Mouse (Mus musculus): ENCODE data around the gene A130010J15Rik. TPM values are rescaled to one million over a fixed set of nuclear protein-coding genes. Genes with fewer than 3 reads are reported as not detected.
A peak's percentile ranks its signal among the peaks of the same experiment; 100 is the strongest.

Gene A130010J15Rik
- polyA plus RNA-seq, 1 experiment = 4.1 TPM

DNA sequence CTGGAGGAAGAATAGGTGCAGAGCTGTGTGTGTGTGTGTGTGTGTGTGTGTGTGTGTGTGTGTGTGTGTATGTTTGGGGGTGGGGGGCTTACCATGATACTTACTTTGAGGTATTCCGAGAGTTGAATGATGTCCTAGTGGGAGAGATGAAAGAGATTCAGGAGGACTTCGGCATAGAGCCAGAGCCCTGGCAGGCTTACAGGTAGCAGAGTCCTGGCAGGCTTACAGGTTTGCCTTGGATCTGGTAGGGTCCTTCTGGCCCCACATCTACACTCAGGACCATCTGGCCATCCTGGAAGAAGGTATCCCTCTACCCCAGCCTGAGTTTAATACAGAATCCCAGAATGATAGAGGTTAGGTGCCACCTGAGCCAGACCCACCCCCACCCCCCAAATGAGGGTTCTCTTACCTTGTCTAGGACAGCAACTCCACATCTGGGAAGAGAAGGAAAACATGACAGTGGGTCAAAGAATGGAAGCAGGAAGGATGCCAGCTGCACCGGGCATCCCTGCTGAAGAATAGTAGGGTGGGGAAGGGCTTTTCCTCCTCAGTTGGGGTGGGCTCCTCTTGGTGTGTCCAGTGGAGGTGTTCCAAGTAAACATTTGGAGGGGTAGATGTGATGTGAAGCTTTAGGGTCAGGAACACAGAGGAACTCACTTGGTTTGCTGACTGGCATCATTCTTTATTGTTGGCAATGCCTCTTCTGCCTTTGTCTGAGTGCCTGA, 26.7 kb downstream of the A130010J15Rik start:
- no peaks in the 10 kb centered on the region for H3K27me3 ChIP-seq (ENCODE audit: control insufficient read depth, insufficient read depth, insufficient read length)
- no peak overlapping the region for H3K4me3 ChIP-seq (ENCODE audit: insufficient read depth, poor library complexity, severe bottlenecking)
- H3ac ChIP-seq (ENCODE audit: control insufficient read depth, insufficient read length, low read depth) = no peak overlapping the region
- no peaks in the 10 kb centered on the region for H3K36me3 ChIP-seq (ENCODE audit: control insufficient read depth, insufficient read depth)
- TF ChIP-seq CEBPB (IDR thresholded peaks at IDR 0.05; ENCODE audit: low read depth) = no peak
- no peak for TF ChIP-seq MYOG (IDR thresholded peaks at IDR 0.05; ENCODE audit: control insufficient read depth, extremely low read depth, insufficient read length)
- no peak for TF ChIP-seq FOSL1 (IDR thresholded peaks at IDR 0.05; ENCODE audit: insufficient read depth, low read length, poor library complexity, severe bottlenecking)
- no peak for TF ChIP-seq CTCF (IDR thresholded peaks at IDR 0.05; ENCODE audit: control insufficient read depth, insufficient read depth, insufficient read length)
- no peak for TF ChIP-seq MAX (IDR thresholded peaks at IDR 0.05)
- TF ChIP-seq USF1 (IDR thresholded peaks at IDR 0.05; ENCODE audit: low read depth) = no peak
- TF ChIP-seq MYOD1 (IDR thresholded peaks at IDR 0.05; ENCODE audit: control insufficient read depth, insufficient read length, low read depth) = no peak
- H3K79me2 ChIP-seq (ENCODE audit: control insufficient read depth, insufficient read depth) = no peaks in the 10 kb centered on the region
- no peaks in the 10 kb centered on the region for H3K79me3 ChIP-seq (ENCODE audit: low read depth)

DNA sequence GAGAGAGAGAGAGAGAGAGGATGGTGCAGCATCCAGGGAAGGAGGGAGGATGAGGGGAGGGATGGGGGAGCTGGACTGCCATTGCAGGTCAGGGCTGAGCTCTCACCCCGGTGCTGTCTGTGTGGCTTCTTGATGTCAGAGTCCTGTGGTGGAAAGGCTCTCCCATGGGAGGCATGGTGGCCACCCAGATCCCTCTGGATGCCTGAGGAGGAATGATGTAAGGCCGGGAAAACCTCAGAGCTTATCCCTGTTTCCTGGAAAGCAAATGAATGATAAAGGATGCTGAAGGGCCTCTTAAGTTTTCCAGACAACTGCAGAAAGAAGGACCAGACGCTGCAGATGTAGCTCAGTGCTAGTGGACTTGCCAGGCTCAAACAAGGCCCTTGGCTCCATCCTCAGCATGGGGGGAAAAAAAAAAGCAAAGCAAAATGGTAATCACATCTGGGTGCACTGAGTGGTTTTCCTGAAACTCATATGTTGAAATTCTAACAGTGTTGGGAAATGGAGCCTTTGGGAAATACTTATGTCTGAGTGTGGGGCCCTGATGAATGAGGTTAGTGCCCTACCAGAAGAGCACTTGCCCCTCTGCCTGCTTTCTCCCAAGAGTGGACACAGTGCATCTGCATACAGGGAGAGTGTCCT, 27.4 kb downstream of the A130010J15Rik start:
- Histone ChIP-seq H3K27me3 (ENCODE audit: control insufficient read depth, insufficient read depth, insufficient read length) (no peaks in the 10 kb centered on the region), H3K79me2 (ENCODE audit: control insufficient read depth, insufficient read depth) (no peaks in the 10 kb centered on the region), H3K4me3 (ENCODE audit: insufficient read depth, poor library complexity, severe bottlenecking) (no peak overlapping the region), H3K36me3 (ENCODE audit: control insufficient read depth, insufficient read depth) (no peaks in the 10 kb centered on the region), H3K79me3 (ENCODE audit: low read depth) (no peaks in the 10 kb centered on the region), H3ac (ENCODE audit: control insufficient read depth, insufficient read length, low read depth) (no peak overlapping the region)
- no peak for TF ChIP-seq MAX (IDR thresholded peaks at IDR 0.05)

DNA sequence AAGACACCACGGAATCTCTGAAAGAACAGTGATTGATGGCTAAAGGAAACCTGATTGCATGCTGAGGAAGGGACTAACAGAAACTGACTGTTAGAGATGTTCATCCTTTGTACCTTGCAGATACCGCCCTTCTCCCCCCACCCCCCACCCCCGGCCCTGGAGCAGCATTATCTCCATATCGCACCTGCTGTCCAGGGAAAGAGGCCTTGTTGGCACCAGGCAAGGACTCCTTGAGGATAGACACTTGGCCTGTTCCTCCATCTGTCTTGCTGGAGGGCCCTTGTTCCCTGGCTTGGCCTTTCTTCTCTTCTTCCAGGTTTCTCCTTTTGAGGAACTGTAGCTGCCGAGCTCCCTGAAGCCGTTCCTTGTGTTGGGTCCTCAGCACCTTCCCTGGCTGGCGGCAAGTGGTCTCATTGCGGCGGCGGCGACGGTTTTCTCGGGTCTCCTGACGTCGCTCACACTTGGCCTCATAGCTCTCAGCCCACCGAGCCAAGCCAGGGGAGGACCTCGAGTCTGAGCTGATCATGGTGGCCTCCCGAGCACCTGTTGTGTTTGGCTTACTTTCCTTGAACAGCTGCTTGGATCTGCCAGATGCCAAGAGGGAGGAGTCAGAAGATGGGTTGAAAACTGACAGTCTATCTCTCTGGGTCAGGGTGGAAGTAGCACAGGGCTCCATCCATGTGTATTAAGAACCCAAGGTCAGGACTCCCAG, 29.8 kb downstream of the A130010J15Rik start:
- H3ac ChIP-seq (ENCODE audit: control insufficient read depth, insufficient read length, low read depth) = no peak overlapping the region
- TF ChIP-seq FOSL1 (IDR thresholded peaks at IDR 0.05; ENCODE audit: insufficient read depth, low read length, poor library complexity, severe bottlenecking) (no peak), MYOD1 (IDR thresholded peaks at IDR 0.05; ENCODE audit: control insufficient read depth, insufficient read length, low read depth) (no peak), CEBPB (IDR thresholded peaks at IDR 0.05; ENCODE audit: low read depth) (no peak), CTCF (IDR thresholded peaks at IDR 0.05; ENCODE audit: control insufficient read depth, insufficient read depth, insufficient read length) (no peak)
- H3K79me2 ChIP-seq (ENCODE audit: control insufficient read depth, insufficient read depth) = no peaks in the 10 kb centered on the region
- no peaks in the 10 kb centered on the region for H3K36me3 ChIP-seq (ENCODE audit: control insufficient read depth, insufficient read depth)
- H3K79me3 ChIP-seq (ENCODE audit: low read depth) = no peaks in the 10 kb centered on the region
- no peaks in the 10 kb centered on the region for H3K27me3 ChIP-seq (ENCODE audit: control insufficient read depth, insufficient read depth, insufficient read length)
- H3K4me3 ChIP-seq (ENCODE audit: insufficient read depth, poor library complexity, severe bottlenecking) = no peak overlapping the region

DNA sequence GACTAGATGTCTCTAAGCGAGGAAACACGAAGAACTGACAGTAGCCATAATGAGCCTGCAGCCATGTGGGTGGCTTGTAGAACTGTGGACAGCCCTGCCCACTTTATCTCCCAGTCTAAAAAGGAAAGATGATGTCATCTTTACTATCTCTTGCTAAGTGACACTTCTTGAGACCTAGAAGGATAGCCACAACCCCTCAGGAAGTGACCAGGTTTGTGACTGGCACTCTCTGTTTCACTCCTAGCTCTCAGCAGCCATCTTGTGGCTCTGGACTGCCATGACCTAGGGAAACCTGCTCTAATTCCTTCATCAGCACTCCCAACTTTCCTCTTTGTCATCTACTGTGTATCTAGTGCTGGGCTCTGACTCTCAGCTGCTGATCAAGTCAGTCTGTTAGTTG, 30.5 kb downstream of the A130010J15Rik start:
- no peaks in the 10 kb centered on the region for H3K27me3 ChIP-seq (ENCODE audit: control insufficient read depth, insufficient read depth, insufficient read length)
- no peaks in the 10 kb centered on the region for H3K36me3 ChIP-seq (ENCODE audit: control insufficient read depth, insufficient read depth)
- no peaks in the 10 kb centered on the region for H3K79me3 ChIP-seq (ENCODE audit: low read depth)
- no peaks in the 10 kb centered on the region for H3K79me2 ChIP-seq (ENCODE audit: control insufficient read depth, insufficient read depth)
- TF ChIP-seq CTCF (IDR thresholded peaks at IDR 0.05; ENCODE audit: control insufficient read depth, insufficient read depth, insufficient read length) (peak; percentile 16), CEBPB (IDR thresholded peaks at IDR 0.05; ENCODE audit: low read depth) (no peak), MAX (IDR thresholded peaks at IDR 0.05) (no peak)
- no peak overlapping the region for H3K4me3 ChIP-seq (ENCODE audit: insufficient read depth, poor library complexity, severe bottlenecking)
- no peak overlapping the region for H3ac ChIP-seq (ENCODE audit: control insufficient read depth, insufficient read length, low read depth)

DNA sequence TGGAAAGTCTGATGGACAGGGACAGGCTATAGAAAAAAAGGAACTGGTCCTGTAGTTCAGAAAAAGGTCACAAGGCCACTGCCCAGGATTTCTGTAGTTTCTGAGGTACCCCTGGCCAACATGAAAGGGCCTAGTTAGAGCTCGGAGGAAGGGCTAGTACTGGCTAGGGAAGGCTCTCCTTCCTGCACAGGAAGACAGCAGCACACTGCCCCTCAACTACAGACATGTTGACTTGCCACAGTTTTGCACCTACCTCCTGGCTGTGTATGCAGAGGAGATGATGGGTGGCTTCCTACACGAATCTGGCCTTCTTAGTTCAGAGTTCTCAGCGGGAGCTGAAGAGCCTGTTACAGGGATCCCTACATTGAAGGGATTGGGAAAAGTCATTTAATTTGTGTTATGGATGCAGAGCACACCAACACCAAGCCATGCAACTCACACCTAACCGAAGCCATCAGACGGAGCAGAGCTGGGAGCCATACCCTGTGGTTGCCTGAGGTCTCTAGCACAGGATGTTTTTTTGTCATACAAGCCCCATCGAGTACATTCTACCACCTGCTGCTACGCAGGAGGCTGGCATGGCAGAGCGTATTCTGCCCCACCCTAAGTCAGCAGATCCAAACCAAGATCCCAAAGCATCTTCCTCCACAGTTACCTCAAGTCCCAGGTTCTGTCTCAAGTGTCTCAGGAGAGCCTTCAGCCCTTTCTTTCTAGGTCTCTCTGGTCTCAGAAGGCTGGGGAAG, 33.0 kb downstream of the A130010J15Rik start:
- no peaks in the 10 kb centered on the region for H3K36me3 ChIP-seq (ENCODE audit: control insufficient read depth, insufficient read depth)
- TF ChIP-seq CEBPB (IDR thresholded peaks at IDR 0.05; ENCODE audit: low read depth) = no peak
- TF ChIP-seq USF1 (IDR thresholded peaks at IDR 0.05; ENCODE audit: low read depth) = no peak
- TF ChIP-seq MAX (IDR thresholded peaks at IDR 0.05) = no peak
- no peak for TF ChIP-seq MYOD1 (IDR thresholded peaks at IDR 0.05; ENCODE audit: control insufficient read depth, insufficient read length, low read depth)
- no peak for TF ChIP-seq FOSL1 (IDR thresholded peaks at IDR 0.05; ENCODE audit: insufficient read depth, low read length, poor library complexity, severe bottlenecking)
- no peak for TF ChIP-seq MYOG (IDR thresholded peaks at IDR 0.05; ENCODE audit: control insufficient read depth, extremely low read depth, insufficient read length)
- TF ChIP-seq CTCF (IDR thresholded peaks at IDR 0.05; ENCODE audit: control insufficient read depth, insufficient read depth, insufficient read length) = no peak
- no peaks in the 10 kb centered on the region for H3K79me2 ChIP-seq (ENCODE audit: control insufficient read depth, insufficient read depth)
- H3ac ChIP-seq (ENCODE audit: control insufficient read depth, insufficient read length, low read depth) = no peak overlapping the region
- H3K4me3 ChIP-seq (ENCODE audit: insufficient read depth, poor library complexity, severe bottlenecking) = no peak overlapping the region
- H3K79me3 ChIP-seq (ENCODE audit: low read depth) = no peaks in the 10 kb centered on the region
- no peaks in the 10 kb centered on the region for H3K27me3 ChIP-seq (ENCODE audit: control insufficient read depth, insufficient read depth, insufficient read length)

All from C2C12 (cell line).